Mouse (Mus musculus): ENCODE measurements at regions not wholly inside any gene's neighbourhood (a gene's known extent, or its start where the extent isn't known, plus 50 kb on each side); places are given as distances from the start of the nearest gene placed in this dataset.

- DNase-seq (ENCODE audit: low read depth, low spot score) = no peak
Observed at GRCm38 (mm10) chrX:77009336-77009735, 406.6 kb upstream of the Cldn34d start.

DNA sequence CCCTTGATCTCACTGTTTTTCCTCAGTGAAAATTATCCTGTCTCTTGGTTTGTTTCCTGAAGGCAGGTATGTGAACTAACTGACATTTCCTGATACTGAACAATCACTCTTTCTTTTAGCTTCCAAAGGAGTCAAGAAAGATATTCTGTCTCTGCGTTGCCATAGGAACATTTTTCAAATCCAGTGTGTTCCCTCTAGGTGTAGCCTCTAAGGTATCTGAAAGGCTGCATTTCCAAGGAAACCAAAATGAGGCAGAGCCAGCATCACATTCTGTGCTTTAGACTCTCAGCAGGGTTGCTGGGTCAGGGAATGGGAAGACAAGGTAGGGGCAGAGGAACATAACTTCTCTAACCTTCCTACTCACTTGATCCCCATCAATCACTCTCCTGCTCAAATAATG is 411.2 kb upstream of the Cldn34d start:
- no peak for DNase-seq (ENCODE audit: low read depth, low spot score)

- peak; percentile 32 for DNase-seq (ENCODE audit: low read depth, low spot score)
Observed at GRCm38 (mm10) chrX:77050401-77051381, 448.0 kb upstream of the Cldn34d start.

- DNase-seq (ENCODE audit: low read depth, low spot score) = peak; percentile 27
Observed at GRCm38 (mm10) chrX:77052036-77052435, 449.3 kb upstream of the Cldn34d start.

GRCm38 (mm10) chrX:77079776-77080175 is 431.0 kb upstream of the Tbl1x start:
- peak; percentile 55 for DNase-seq (ENCODE audit: low read depth, low spot score)

GRCm38 (mm10) chrX:77082716-77083115 is 428.1 kb upstream of the Tbl1x start:
- no peak for DNase-seq (ENCODE audit: low read depth, low spot score)

DNA sequence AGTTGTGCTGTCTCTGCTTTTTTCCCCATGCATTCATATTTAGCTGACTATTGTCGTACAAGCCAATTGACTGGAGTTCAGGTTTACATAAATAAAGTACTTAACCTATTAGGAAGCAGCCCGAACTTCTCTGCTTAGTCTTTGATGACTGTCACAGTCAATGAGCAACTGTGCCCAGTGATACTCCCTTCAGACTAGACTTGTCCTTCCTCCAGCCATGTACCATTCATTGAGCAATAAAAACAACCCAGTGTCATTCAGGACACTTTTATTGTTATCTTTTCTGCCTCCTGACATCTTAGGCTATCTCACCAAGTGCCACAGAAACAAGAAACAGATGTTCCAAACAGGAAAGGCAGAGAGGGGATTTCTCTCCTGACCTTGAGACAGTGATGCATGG is 389.1 kb upstream of the Tbl1x start:
- no peak for DNase-seq (ENCODE audit: low read depth, low spot score)

All from telencephalon, adult 2 months (tissue).